Mouse (Mus musculus) large intestine, adult 2 months (tissue): Measurements from ENCODE around the gene Hoxa11. TPM values are rescaled to one million over a fixed set of nuclear protein-coding genes. Genes with fewer than 3 reads are reported as not detected.

Source experiments
- DNase-seq: peaks from one replicate; pipeline ENCODE4 v3.0.0-alpha.2; 2012; ENCODE audit warnings: low read depth, low spot score
- WGBS: fragments of 180-500 bp; shearing (Covaris S2); methylation state at CpG from one replicate; pipeline ENCODE4 v1.1.7; 2018; 5-methylcytosine and 5-hydroxymethylcytosine counted together
- polyA plus RNA-seq: library from polyadenylated mRNA; depleted of rRNA; stranded (reverse); fragments of >200 nt; gene quantifications from 2 replicates; pipeline ENCODE4 v1.2.3, GENCODE M21; 2012; rRNA removed

The Hoxa11 gene
- polyA plus RNA-seq, 1 experiment = not detected

GRCm38 (mm10) chr6:52196811-52197210 lies 48.8 kb downstream of the Hoxa11 start:
- 47% methylated on average over 9 of the region's 9 CpGs for WGBS
- no peak for DNase-seq

- WGBS = 35% methylated on average over 10 of the region's 10 CpGs
- DNase-seq = no peak
Measured at GRCm38 (mm10) chr6:52194690-52195089, 50.9 kb downstream of the Hoxa11 start.

Other genes with a start within 250 kb of the Hoxa11 start
- 10.5 and 12.2 TPM in 2 replicates for gene Skap2, start 233.3 kb downstream of the Hoxa11 start, polyA plus RNA-seq
- 0.24 and 0.33 TPM in 2 replicates for gene Hoxa1, start 87.5 kb downstream of the Hoxa11 start, polyA plus RNA-seq
- 0.73 and 0.97 TPM in 2 replicates for gene Hoxa2, start 81.0 kb downstream of the Hoxa11 start, polyA plus RNA-seq
- gene 5730596B20Rik, start 68.3 kb downstream of the Hoxa11 start, polyA plus RNA-seq = 0.02 and 0.07 TPM in 2 replicates
- 0.78 and 1.3 TPM in 2 replicates for gene Hoxa4, start 54.1 kb downstream of the Hoxa11 start, polyA plus RNA-seq
- 1.7 and 2.4 TPM in 2 replicates for gene Hoxa5, start 41.2 kb downstream of the Hoxa11 start, polyA plus RNA-seq
- 0.16 and 0.41 TPM in 2 replicates for gene Hoxa6, start 37.1 kb downstream of the Hoxa11 start, polyA plus RNA-seq
- gene Hoxa3, start 32.5 kb downstream of the Hoxa11 start, polyA plus RNA-seq = 1.6 and 3.0 TPM in 2 replicates
- 0.21 and 0.24 TPM in 2 replicates for gene Gm28308, start 32.5 kb downstream of the Hoxa11 start, polyA plus RNA-seq
- gene Hoxa7, start 24.0 kb downstream of the Hoxa11 start, polyA plus RNA-seq = 3.2 and 3.8 TPM in 2 replicates
- gene Hoxa9, start 14.7 kb downstream of the Hoxa11 start, polyA plus RNA-seq = 0.10 TPM in 1 of 2 replicates, not detected in the other
- 0.04 and 0.07 TPM in 2 replicates for gene Hoxa10, start 5.0 kb downstream of the Hoxa11 start, polyA plus RNA-seq
- gene Hoxa13, start 15.1 kb upstream of the Hoxa11 start, polyA plus RNA-seq = not detected in 2 replicates
- gene Evx1, start 67.7 kb upstream of the Hoxa11 start, polyA plus RNA-seq = not detected in 2 replicates